Mouse (Mus musculus) C2C12 (cell line): ENCODE results near the gene Dpyd. TPM values are rescaled to one million over a fixed set of nuclear protein-coding genes. Genes with fewer than 3 reads are reported as not detected.

Experiments used
- H3K27me3 ChIP-seq: one replicate; pipeline ENCODE4 v1.6.1; 2011; ENCODE audit not compliant: control insufficient read depth, insufficient read depth, insufficient read length
- H3K36me3 ChIP-seq: one replicate; pipeline ENCODE4 v1.6.1; 2011; ENCODE audit not compliant: control insufficient read depth, insufficient read depth
- H3K4me3 ChIP-seq: one replicate; pipeline ENCODE4 v1.5.1; 2011; ENCODE audit warnings: mild to moderate bottlenecking, control low read depth; ENCODE audit not compliant: poor library complexity, insufficient read depth, severe bottlenecking
- H3K79me2 ChIP-seq: one replicate; pipeline ENCODE4 v1.6.1; 2011; ENCODE audit not compliant: control insufficient read depth, insufficient read depth
- H3K79me3 ChIP-seq: one replicate; pipeline ENCODE4 v1.6.1; 2011; ENCODE audit warnings: low read depth, control low read depth
- H3ac ChIP-seq: one replicate; pipeline ENCODE3; 2011; ENCODE audit warnings: low read depth; ENCODE audit not compliant: control insufficient read depth, insufficient read length
- CEBPB ChIP-seq: IDR thresholded peaks from one replicate; pipeline ENCODE4 v1.6.1; 2011; ENCODE audit warnings: low read depth, mild to moderate bottlenecking, control low read depth, moderate library complexity
- CTCF ChIP-seq: IDR thresholded peaks from one replicate; pipeline ENCODE4 v1.5.1; 2011; ENCODE audit not compliant: control insufficient read depth, insufficient read depth, insufficient read length
- FOSL1 ChIP-seq: IDR thresholded peaks from one replicate; pipeline ENCODE4 v1.8.0; 2011; ENCODE audit warnings: mild to moderate bottlenecking, low read length; ENCODE audit not compliant: poor library complexity, insufficient read depth, severe bottlenecking
- MAX ChIP-seq: IDR thresholded peaks from one replicate; pipeline ENCODE4 v1.6.1; 2011; ENCODE audit warnings: mild to moderate bottlenecking, control low read depth
- MYOD1 ChIP-seq: IDR thresholded peaks from one replicate; pipeline ENCODE4 v1.6.1; 2011; ENCODE audit warnings: low read depth; ENCODE audit not compliant: control insufficient read depth, insufficient read length
- MYOG ChIP-seq: IDR thresholded peaks from one replicate; pipeline ENCODE4 v1.6.1; 2011; ENCODE audit not compliant: control insufficient read depth, insufficient read length; ENCODE audit errors: extremely low read depth
- USF1 ChIP-seq: IDR thresholded peaks from one replicate; pipeline ENCODE4 v1.6.1; 2011; ENCODE audit warnings: low read depth, mild to moderate bottlenecking, control low read depth, moderate library complexity
- long read RNA-seq, 2 experiments: library from polyadenylated mRNA; unstranded; transcript quantifications; one replicate each; pipeline ENCODE4 v2.0.0; 2019 to 2020
- polyA plus RNA-seq: library from polyadenylated mRNA; unstranded; fragments of >200 nt; fragmentation: generic; extraction: Trizol; gene quantifications from one replicate; pipeline ENCODE4 v1.2.1, GENCODE M21; 2012; ENCODE audit warnings: missing spikeins

The Dpyd gene
- polyA plus RNA-seq = 0.60 TPM
- long read RNA-seq, experiment 1 = 0 reads
- long read RNA-seq, experiment 2, partial matches to known transcripts = 0 of 1 reads
- long read RNA-seq, experiment 2, other reads (novel, unspliced or antisense) = 1 of 1 reads

DNA sequence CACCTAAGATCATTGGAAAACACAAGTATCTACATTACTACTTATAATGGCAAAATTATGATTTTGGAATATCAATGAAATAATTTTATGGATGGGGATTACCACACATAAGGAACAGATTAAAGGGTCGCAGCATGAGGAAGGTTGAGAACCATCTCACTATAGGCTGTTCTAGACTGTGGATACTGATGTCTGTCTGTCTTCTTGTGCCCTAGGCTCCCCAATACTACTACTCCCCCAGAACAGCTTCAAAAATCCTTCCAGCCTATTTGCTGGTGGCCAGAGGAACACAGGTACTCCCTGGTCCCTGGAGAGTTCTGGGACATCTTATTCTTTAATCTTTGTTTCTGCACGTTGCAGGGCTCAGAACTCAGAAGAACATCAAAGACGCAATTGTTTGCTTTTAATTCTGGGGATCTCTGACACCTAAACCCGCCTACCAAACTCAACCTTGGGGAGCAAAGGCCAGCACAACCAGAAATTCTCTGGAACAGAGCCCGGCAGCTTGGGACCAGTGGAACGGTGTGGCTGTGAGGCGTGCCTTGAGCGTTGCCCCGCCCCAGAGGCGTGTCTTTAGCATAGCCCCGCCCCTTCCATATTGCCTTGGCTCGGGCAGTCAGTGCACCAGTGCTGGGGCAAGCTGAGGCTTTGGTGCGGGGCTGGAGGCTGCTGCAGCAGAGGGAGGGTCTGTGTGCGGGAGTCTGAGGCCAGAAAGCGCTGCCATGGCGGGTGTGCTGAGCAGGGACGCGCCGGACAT lies at the start of gene Dpyd:
Gene Dpyd (plus strand): TSS at position 576 of the 757 bp plus-strand sequence.
- H3ac ChIP-seq = peak within 1 kb of the TSS; percentile 31
- no peaks in the 10 kb centered on the region for H3K27me3 ChIP-seq
- H3K4me3 ChIP-seq = peak within 1 kb of the TSS; percentile 23
- no peak for TF ChIP-seq CEBPB
- no peak for TF ChIP-seq FOSL1
- TF ChIP-seq CTCF = no peak
- TF ChIP-seq MYOD1 = no peak
- no peak for TF ChIP-seq MAX
- TF ChIP-seq MYOG = no peak
- no peak for TF ChIP-seq USF1
- H3K36me3 ChIP-seq = no peaks in the 10 kb centered on the region
- no peaks in the 10 kb centered on the region for H3K79me3 ChIP-seq
- no peaks in the 10 kb centered on the region for H3K79me2 ChIP-seq

DNA sequence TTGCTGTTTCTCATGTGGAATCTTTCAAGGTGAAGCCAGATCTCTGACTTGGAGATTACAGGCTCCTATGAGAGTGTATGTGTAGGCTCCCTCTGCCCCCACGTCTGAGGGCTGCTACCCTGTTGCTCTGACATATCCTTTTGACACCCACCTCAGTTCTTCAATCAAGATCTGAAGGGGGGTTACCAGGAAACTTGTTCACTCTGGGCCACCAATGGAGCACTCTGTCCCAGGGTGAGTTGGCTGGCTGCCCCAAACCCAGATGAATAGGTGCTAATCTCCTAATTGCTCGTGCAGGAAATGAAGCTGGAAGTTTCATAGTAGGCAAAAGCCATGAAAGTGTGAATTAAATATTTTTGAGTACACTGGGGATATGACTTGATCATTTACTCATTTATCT lies 24.3 kb upstream of the Dpyd start:
- no peak overlapping the region for H3ac ChIP-seq
- TF ChIP-seq MYOG = no peak
- no peak for TF ChIP-seq FOSL1
- no peak for TF ChIP-seq MAX
- H3K27me3 ChIP-seq = no peaks in the 10 kb centered on the region
- no peaks in the 10 kb centered on the region for H3K79me3 ChIP-seq
- H3K4me3 ChIP-seq = no peak overlapping the region
- no peaks in the 10 kb centered on the region for H3K79me2 ChIP-seq
- H3K36me3 ChIP-seq = no peaks in the 10 kb centered on the region

DNA sequence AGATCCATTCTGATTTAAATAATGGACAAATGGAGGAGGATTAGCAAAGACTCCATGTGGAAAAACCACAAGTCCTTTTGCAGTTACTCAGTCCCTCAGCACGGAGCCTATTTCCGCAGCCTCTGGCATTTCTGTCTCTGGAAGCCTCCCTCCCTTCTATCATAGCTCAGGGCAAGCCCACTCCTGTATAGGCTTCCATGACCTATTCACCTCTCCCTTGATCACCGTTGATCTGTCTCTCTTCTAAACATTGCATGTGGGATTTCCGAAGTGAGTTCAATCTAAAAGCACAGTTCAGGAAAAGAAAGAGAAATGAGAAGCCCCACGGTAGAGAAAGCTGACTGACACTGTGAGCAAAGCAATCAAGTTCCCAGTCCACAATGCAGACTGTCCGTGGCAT lies 20.2 kb upstream of the Dpyd start:
- no peaks in the 10 kb centered on the region for H3K79me2 ChIP-seq
- no peak for TF ChIP-seq MYOG
- no peaks in the 10 kb centered on the region for H3K36me3 ChIP-seq
- no peak overlapping the region for H3K4me3 ChIP-seq
- no peaks in the 10 kb centered on the region for H3K79me3 ChIP-seq
- no peak overlapping the region for H3ac ChIP-seq
- H3K27me3 ChIP-seq = no peaks in the 10 kb centered on the region

DNA sequence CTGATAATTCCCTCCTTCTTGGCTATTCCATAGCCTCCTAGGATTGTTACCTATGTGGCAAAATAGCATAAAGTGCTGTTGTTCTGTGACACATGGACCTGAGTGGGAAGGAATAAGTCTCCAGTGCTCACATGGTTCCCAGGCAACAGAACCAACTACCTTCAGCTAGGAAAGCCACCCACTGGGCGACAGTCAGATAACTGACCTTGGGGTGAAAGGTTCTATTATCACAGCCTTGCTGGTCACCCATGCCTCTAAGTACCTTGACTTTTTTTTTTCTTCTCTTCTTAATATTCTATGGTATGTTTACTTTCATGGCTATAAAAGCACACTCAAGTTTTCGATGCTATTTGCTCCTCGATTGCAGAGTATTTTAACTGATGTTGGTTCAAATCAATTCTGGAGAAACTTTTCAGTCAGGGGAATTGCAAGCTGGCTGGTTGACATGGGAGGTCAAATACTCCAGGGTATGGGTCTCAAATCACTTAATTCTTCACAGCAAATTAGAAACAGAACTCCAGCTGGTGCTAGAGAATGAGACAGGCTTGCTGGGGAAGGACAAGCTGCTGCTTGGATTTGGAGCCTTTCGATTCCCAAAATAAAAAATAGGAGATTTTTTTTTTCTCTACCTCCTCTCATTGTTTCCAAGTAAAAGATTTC lies 14.2 kb upstream of the Dpyd start:
- Histone ChIP-seq H3ac (no peak overlapping the region), H3K27me3 (no peaks in the 10 kb centered on the region), H3K4me3 (no peak overlapping the region), H3K79me3 (no peaks in the 10 kb centered on the region), H3K36me3 (no peaks in the 10 kb centered on the region), H3K79me2 (no peaks in the 10 kb centered on the region)
- TF ChIP-seq CTCF = no peak
- TF ChIP-seq CEBPB = no peak
- no peak for TF ChIP-seq MYOG
- TF ChIP-seq MAX = no peak
- TF ChIP-seq FOSL1 = no peak
- TF ChIP-seq MYOD1 = no peak
- no peak for TF ChIP-seq USF1

DNA sequence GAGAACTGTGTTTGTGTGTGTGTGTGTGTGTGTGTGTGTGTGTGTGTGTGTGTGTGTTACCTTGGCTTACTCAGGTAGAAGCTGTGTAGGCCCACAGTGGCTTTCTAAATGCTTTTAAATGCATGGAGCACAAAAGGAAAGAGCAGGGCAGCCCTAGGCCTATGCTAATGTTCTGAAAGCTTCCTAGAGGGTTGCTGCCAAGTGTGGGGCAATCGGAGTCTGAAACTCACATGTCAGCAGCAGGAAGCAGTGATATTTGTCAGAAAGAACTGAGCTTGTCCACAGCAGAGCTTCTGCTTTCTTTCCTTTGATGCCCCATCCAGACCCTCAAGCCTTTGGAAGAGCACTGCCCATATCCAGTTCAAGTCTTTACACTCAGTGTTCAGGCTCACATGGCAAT lies 4.3 kb upstream of the Dpyd start:
- H3K36me3 ChIP-seq = no peaks in the 10 kb centered on the region
- H3K4me3 ChIP-seq = no peak overlapping the region
- no peaks in the 10 kb centered on the region for H3K79me3 ChIP-seq
- H3K27me3 ChIP-seq = no peaks in the 10 kb centered on the region
- no peaks in the 10 kb centered on the region for H3K79me2 ChIP-seq
- H3ac ChIP-seq = no peak overlapping the region
- no peak for TF ChIP-seq FOSL1
- TF ChIP-seq CTCF = no peak
- TF ChIP-seq MYOG = no peak
- no peak for TF ChIP-seq MYOD1
- no peak for TF ChIP-seq MAX
- no peak for TF ChIP-seq CEBPB
- no peak for TF ChIP-seq USF1

DNA sequence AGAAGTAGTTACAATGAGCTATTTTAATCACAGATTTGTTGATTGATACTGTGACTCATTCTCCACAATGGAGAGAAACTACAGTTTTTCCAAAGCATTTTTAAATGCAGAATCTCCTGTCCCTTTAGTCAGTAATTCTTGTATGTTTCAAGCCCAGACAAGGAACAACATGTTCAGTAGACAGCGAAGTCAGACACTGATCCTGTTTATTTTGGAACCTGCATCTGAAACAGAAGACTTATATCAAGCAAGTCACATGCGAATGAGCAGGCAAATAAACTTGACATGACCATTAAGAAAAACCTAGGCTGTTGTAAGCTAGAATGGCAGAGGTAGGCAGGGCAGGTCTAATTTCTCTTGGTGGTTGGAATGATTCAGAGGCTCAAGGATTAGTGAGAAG lies 2.0 kb upstream of the Dpyd start:
- TF ChIP-seq FOSL1 = no peak
- no peak for TF ChIP-seq MYOD1
- TF ChIP-seq USF1 = no peak
- TF ChIP-seq CEBPB = no peak
- TF ChIP-seq MAX = no peak
- TF ChIP-seq MYOG = no peak
- TF ChIP-seq CTCF = no peak
- no peaks in the 10 kb centered on the region for H3K27me3 ChIP-seq
- no peaks in the 10 kb centered on the region for H3K36me3 ChIP-seq
- no peak overlapping the region for H3K4me3 ChIP-seq
- no peaks in the 10 kb centered on the region for H3K79me3 ChIP-seq
- H3K79me2 ChIP-seq = no peaks in the 10 kb centered on the region
- H3ac ChIP-seq = no peak overlapping the region
